In the genomic region with DNA sequence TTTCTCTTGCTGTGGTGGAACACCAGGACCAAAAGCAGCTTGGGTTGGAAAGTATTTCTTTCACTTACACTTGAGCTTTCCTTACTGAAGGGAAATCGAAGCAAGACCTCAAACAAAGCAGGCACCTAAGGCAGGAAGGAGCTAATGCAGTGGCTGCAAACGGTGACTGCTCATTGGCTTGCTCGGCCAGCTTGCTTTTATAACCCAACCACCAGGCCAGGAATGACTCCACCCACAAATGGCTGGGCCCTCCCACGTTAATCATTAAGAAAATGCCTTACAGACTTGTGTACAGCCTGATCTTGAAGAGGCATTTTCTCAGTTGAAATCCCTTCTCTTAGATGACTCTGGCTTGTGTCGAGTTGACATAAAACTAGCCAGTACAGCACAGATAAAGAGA, we compare ENCODE assay signal across 9 mouse cellular contexts. TPM values are rescaled to one million over a fixed set of nuclear protein-coding genes. Genes with fewer than 3 reads are reported as not detected.
A peak's percentile ranks its signal among the peaks of the same experiment; 100 is the strongest.
DNase-seq lines count a peak whose midpoint lies in the region; ATAC-seq lines count a peak whose summit lies in the region.
"Had no signal": no experiment of that assay in that cellular context is flagged by ENCODE, and none has a peak within 500 bp of the region (broad histone marks: within the 10 kb centered on the region; RNA-seq: fewer than 3 reads in every experiment).

No protein-coding gene starts in this region.

- peaks cover 10% of the 10 kb centered on the region; the same call in 1 of the 2 replicates for H3K36me3 ChIP-seq in forebrain, embryonic 10.5 days (replicated peaks)
- no peaks in the 10 kb centered on the region for H3K36me3 ChIP-seq in forebrain, embryonic 16.5 days (ENCODE audit: control insufficient read depth, insufficient read depth)
- no peaks in the 10 kb centered on the region for H3K36me3 ChIP-seq in midbrain, embryonic 11.5 days (ENCODE audit: control insufficient read depth, insufficient read depth, low read length)

- no peaks in the 10 kb centered on the region for H3K9me3 ChIP-seq in forebrain, embryonic 10.5 days
- H3K9me3 ChIP-seq in forebrain, embryonic 16.5 days (ENCODE audit: control insufficient read depth, low read length): no peaks in the 10 kb centered on the region
- H3K9me3 ChIP-seq in midbrain, embryonic 11.5 days (ENCODE audit: control insufficient read depth, low read length): no peaks in the 10 kb centered on the region
- H3K9me3 ChIP-seq: embryonic facial prominence, embryonic 13.5 days had no signal

- H3K27ac ChIP-seq in forebrain, embryonic 10.5 days: peak overlapping the region; percentile 42; the same call in 1 of the 2 replicates
- H3K27ac ChIP-seq in forebrain, embryonic 16.5 days (ENCODE audit: low read length): no peak overlapping the region
- H3K27ac ChIP-seq in midbrain, embryonic 11.5 days (ENCODE audit: low read depth, low read length): no peak overlapping the region
- H3K27ac ChIP-seq: embryonic facial prominence, embryonic 13.5 days had no signal

- H3K4me2 ChIP-seq in forebrain, embryonic 16.5 days (ENCODE audit: low read length): no peak overlapping the region
- no peak overlapping the region for H3K4me2 ChIP-seq in midbrain, embryonic 11.5 days

- ATAC-seq in forebrain, embryonic 16.5 days: no peak
- ATAC-seq in megakaryocyte progenitor cell, adult 5-6 weeks (replicated peaks; ENCODE audit: poor library complexity): peak; percentile 51
- ATAC-seq in midbrain, embryonic 11.5 days (ENCODE audit: low FRiP score): no peak

- H3K4me3 ChIP-seq in forebrain, embryonic 10.5 days: no peak overlapping the region
- no peak overlapping the region for H3K4me3 ChIP-seq in forebrain, embryonic 16.5 days (replicated peaks; ENCODE audit: low read length)
- no peak overlapping the region for H3K4me3 ChIP-seq in midbrain, embryonic 11.5 days (ENCODE audit: low read depth, low read length)
- H3K4me3 ChIP-seq: embryonic facial prominence, embryonic 13.5 days had no signal

- 66% methylated on average over 5 of the region's 5 CpGs for WGBS in forebrain, embryonic 10.5 days
- 62% methylated on average over 5 of the region's 5 CpGs for WGBS in forebrain, embryonic 16.5 days
- WGBS in midbrain, embryonic 11.5 days: 76% methylated on average over 5 of the region's 5 CpGs

- intact Hi-C loops in heart, postnatal 14 days (cut with DNase I): no loop called here

- no peaks in the 10 kb centered on the region for H3K27me3 ChIP-seq in forebrain, embryonic 10.5 days (ENCODE audit: poor library complexity, severe bottlenecking)
- H3K27me3 ChIP-seq in forebrain, embryonic 16.5 days (replicated peaks; ENCODE audit: control insufficient read depth, insufficient read depth, low read length): no peaks in the 10 kb centered on the region
- H3K27me3 ChIP-seq in midbrain, embryonic 11.5 days (ENCODE audit: control insufficient read depth, insufficient read depth, low read length): no peaks in the 10 kb centered on the region
- H3K27me3 ChIP-seq: embryonic facial prominence, embryonic 13.5 days had no signal

- no peak overlapping the region for H3K9ac ChIP-seq in forebrain, embryonic 16.5 days (replicated peaks; ENCODE audit: low read depth, low read length)
- no peak overlapping the region for H3K9ac ChIP-seq in midbrain, embryonic 11.5 days (ENCODE audit: low read length)
- H3K9ac ChIP-seq: embryonic facial prominence, embryonic 13.5 days had no signal

- no peak for DNase-seq in forebrain, embryonic 10.5 days (ENCODE audit: extremely low spot score, low spot score)
- DNase-seq in c-Kit-negative CD71-positive TER-119-positive erythroid progenitor cells, embryonic 14.5 days (ENCODE audit: low read depth, low spot score): peak; percentile 34
- DNase-seq in kidney, postnatal 14 days: peak; percentile 86
- DNase-seq in midbrain, embryonic 11.5 days (ENCODE audit: low spot score, missing footprints): no peak
- no peak for DNase-seq in right cerebral cortex, postnatal 4 days
- DNase-seq in heart, postnatal 14 days: no peak

- H3K4me1 ChIP-seq in forebrain, embryonic 10.5 days: peaks cover 50% of the 10 kb centered on the region
- H3K4me1 ChIP-seq in forebrain, embryonic 16.5 days (replicated peaks; ENCODE audit: control insufficient read depth, insufficient read depth, low read length): peaks cover 17% of the 10 kb centered on the region
- H3K4me1 ChIP-seq in midbrain, embryonic 11.5 days (ENCODE audit: control insufficient read depth, insufficient read depth, low read length): peaks cover 13% of the 10 kb centered on the region

RNA-seq across cellular contexts. Expression of a gene that starts 3.2 kb away (rescaled TPM):
- 13.7 and 14.5 TPM in 2 replicates for polyA plus RNA-seq in forebrain, embryonic 10.5 days (2016; fragmentation: Nextera tagmentation; extraction: Ambion mirVana)
- polyA plus RNA-seq in forebrain, embryonic 16.5 days (2015; fragmentation: Nextera tagmentation; extraction: Ambion mirVana): 13.7 and 14.8 TPM in 2 replicates
- total RNA-seq in megakaryocyte progenitor cell, adult 5-6 weeks (2015): 211 and 215 TPM in 2 replicates
- total RNA-seq in megakaryocyte progenitor cell, adult 5-6 weeks (2017): 118 and 129 TPM in 2 replicates
- 17.1 and 19.3 TPM in 2 replicates for polyA plus RNA-seq in midbrain, embryonic 11.5 days (2014; fragmentation: Nextera tagmentation; extraction: Ambion mirVana)
- total RNA-seq in heart, postnatal 14 days (2021): 100 to 1,000 TPM; 107 to 109 TPM

Comparison
In these comparisons a context has a peak if more than half of its experiments do, and no peak if none do; other contexts are left out.
1. DNase-seq: peak in c-Kit-negative CD71-positive TER-119-positive erythroid progenitor cells, embryonic 14.5 days (single experiment) and kidney, postnatal 14 days (single experiment); none in forebrain, embryonic 10.5 days (single experiment), midbrain, embryonic 11.5 days (single experiment), right cerebral cortex, postnatal 4 days (single experiment) and heart, postnatal 14 days (0 of 2).